Mouse (Mus musculus) myocyte (in vitro differentiated cells): ENCODE results near the gene Pagr1b. TPM values are rescaled to one million over a fixed set of nuclear protein-coding genes. Genes with fewer than 3 reads are reported as not detected.

Source experiments
- H3K27me3 ChIP-seq: one replicate; pipeline ENCODE4 v1.6.1; 2011; ENCODE audit not compliant: control insufficient read depth, insufficient read depth, insufficient read length
- H3K36me3 ChIP-seq: one replicate; pipeline ENCODE4 v1.6.1; 2011; ENCODE audit not compliant: control insufficient read depth, insufficient read depth
- H3K4me2 ChIP-seq: one replicate; pipeline ENCODE4 v1.6.1; 2011; ENCODE audit warnings: low read depth, control low read depth
- H3K4me3 ChIP-seq: one replicate; pipeline ENCODE4 v1.5.1; 2011; ENCODE audit warnings: mild to moderate bottlenecking, control low read depth, moderate library complexity
- H3K79me2 ChIP-seq: one replicate; pipeline ENCODE4 v1.6.1; 2011; ENCODE audit not compliant: control insufficient read depth, insufficient read depth
- H3ac ChIP-seq: one replicate; pipeline ENCODE4 v1.6.1; 2011; ENCODE audit not compliant: control insufficient read depth, insufficient read length
- CEBPB ChIP-seq: IDR thresholded peaks from 2 replicates; pipeline ENCODE4 v1.6.1; 2011; ENCODE audit warnings: mild to moderate bottlenecking, moderate library complexity; ENCODE audit not compliant: poor library complexity, insufficient read depth, severe bottlenecking
- E2F4 ChIP-seq: IDR thresholded peaks from one replicate; pipeline ENCODE4 v1.6.1; 2011; ENCODE audit warnings: mild to moderate bottlenecking, control low read depth, moderate library complexity; ENCODE audit not compliant: insufficient read depth
- MAX ChIP-seq: IDR thresholded peaks from one replicate; pipeline ENCODE4 v1.6.1; 2011; ENCODE audit warnings: low read depth, mild to moderate bottlenecking, control low read depth
- MYOD1 ChIP-seq, 3 experiments: IDR thresholded peaks; one replicate each; pipeline ENCODE4 v1.6.1; 2011; ENCODE audit warnings: control low read depth in 2 of 3, low read depth in 2 of 3, mild to moderate bottlenecking in 2 of 3, moderate library complexity in 1 of 3; ENCODE audit not compliant: insufficient read length in 2 of 3, control insufficient read depth in 1 of 3
- MYOG ChIP-seq, 3 experiments: IDR thresholded peaks; one replicate each; pipeline ENCODE4 v1.6.1; 2011; ENCODE audit warnings: control low read depth in 2 of 3, low read depth in 2 of 3, mild to moderate bottlenecking in 2 of 3; ENCODE audit not compliant: insufficient read length in 2 of 3, control insufficient read depth in 1 of 3, insufficient read depth in 1 of 3
- POLR2A ChIP-seq: IDR thresholded peaks from one replicate; pipeline ENCODE4 v1.6.1; 2011; ENCODE audit warnings: low read depth, mild to moderate bottlenecking, control low read depth, moderate library complexity; ENCODE audit not compliant: insufficient read length
- POLR2AphosphoS2 ChIP-seq: IDR thresholded peaks from one replicate; pipeline ENCODE4 v1.6.1; 2011; ENCODE audit warnings: low read depth, control low read depth; ENCODE audit not compliant: insufficient read length
- REST ChIP-seq: IDR thresholded peaks from one replicate; pipeline ENCODE4 v1.6.1; 2011; ENCODE audit warnings: mild to moderate bottlenecking, control low read depth, moderate library complexity; ENCODE audit not compliant: insufficient read depth, insufficient read length
- SRF ChIP-seq: IDR thresholded peaks from one replicate; pipeline ENCODE4 v1.6.1; 2011; ENCODE audit warnings: low read depth; ENCODE audit not compliant: control insufficient read depth, insufficient read length
- TCF12 ChIP-seq: IDR thresholded peaks from one replicate; pipeline ENCODE4 v1.6.1; 2011; ENCODE audit warnings: mild to moderate bottlenecking, control low read depth; ENCODE audit not compliant: poor library complexity, insufficient read depth, severe bottlenecking
- TCF3 ChIP-seq: IDR thresholded peaks from one replicate; pipeline ENCODE4 v1.6.1; 2011; ENCODE audit warnings: low read depth, control low read depth; ENCODE audit not compliant: insufficient read length
- USF1 ChIP-seq: IDR thresholded peaks from one replicate; pipeline ENCODE4 v1.6.1; 2011; ENCODE audit warnings: low read depth, mild to moderate bottlenecking, control low read depth, moderate library complexity
- polyA plus RNA-seq: library from polyadenylated mRNA; unstranded; fragments of >200 nt; fragmentation: generic; extraction: Trizol; gene quantifications from one replicate; pipeline ENCODE4 v1.2.1, GENCODE M21; 2012; ENCODE audit warnings: missing spikeins

The Pagr1b gene
- polyA plus RNA-seq, 1 experiment = 0.95 TPM

GRCm38 (mm10) chr7:127012374-127012773, 3.9 kb downstream of the Pagr1b start:
- H3K36me3 ChIP-seq = no peaks in the 10 kb centered on the region
- H3K27me3 ChIP-seq = no peaks in the 10 kb centered on the region
- TF ChIP-seq USF1 (no peak), TCF12 (no peak), POLR2AphosphoS2 (no peak), REST (no peak), POLR2A (no peak), MYOD1 (IDR thresholded peaks at IDR 0.05; ENCODE audit: control insufficient read depth in 1 of 3, insufficient read length in 2 of 3, low read depth in 2 of 3) (no peak), CEBPB (no peak), MYOG (IDR thresholded peaks at IDR 0.05; ENCODE audit: control insufficient read depth in 1 of 3, insufficient read depth in 1 of 3, insufficient read length in 2 of 3, low read depth in 2 of 3) (no peak), SRF (no peak)
- H3K4me2 ChIP-seq = no peak overlapping the region
- H3K79me2 ChIP-seq = peaks cover 44% of the 10 kb centered on the region
- H3ac ChIP-seq = no peak overlapping the region
- no peak overlapping the region for H3K4me3 ChIP-seq

- peaks cover 44% of the 10 kb centered on the region for H3K79me2 ChIP-seq
- no peak overlapping the region for H3ac ChIP-seq
- no peaks in the 10 kb centered on the region for H3K36me3 ChIP-seq
- H3K4me3 ChIP-seq = no peak overlapping the region
- no peaks in the 10 kb centered on the region for H3K27me3 ChIP-seq
- TF ChIP-seq MAX (no peak), SRF (no peak), E2F4 (no peak), MYOG (IDR thresholded peaks at IDR 0.05; ENCODE audit: control insufficient read depth in 1 of 3, insufficient read depth in 1 of 3, insufficient read length in 2 of 3, low read depth in 2 of 3) (no peak), POLR2AphosphoS2 (no peak)
- H3K4me2 ChIP-seq = no peak overlapping the region
Measured at GRCm38 (mm10) chr7:127011717-127012116, 4.6 kb downstream of the Pagr1b start.

GRCm38 (mm10) chr7:127011051-127011450, 5.2 kb downstream of the Pagr1b start:
- Histone ChIP-seq H3K36me3 (no peaks in the 10 kb centered on the region), H3K4me2 (no peak overlapping the region), H3ac (no peak overlapping the region), H3K79me2 (peaks cover 44% of the 10 kb centered on the region), H3K4me3 (no peak overlapping the region), H3K27me3 (no peaks in the 10 kb centered on the region)
- TF ChIP-seq REST (no peak), SRF (no peak), POLR2AphosphoS2 (no peak), TCF3 (no peak), USF1 (no peak), CEBPB (no peak), TCF12 (no peak), E2F4 (no peak), MAX (no peak), MYOD1 (IDR thresholded peaks at IDR 0.05; ENCODE audit: control insufficient read depth in 1 of 3, insufficient read length in 2 of 3, low read depth in 2 of 3) (no peak), POLR2A (no peak), MYOG (IDR thresholded peaks at IDR 0.05; ENCODE audit: control insufficient read depth in 1 of 3, insufficient read depth in 1 of 3, insufficient read length in 2 of 3, low read depth in 2 of 3) (no peak)

GRCm38 (mm10) chr7:127009307-127010085, 6.8 kb downstream of the Pagr1b start:
- no peaks in the 10 kb centered on the region for H3K36me3 ChIP-seq
- H3K4me3 ChIP-seq = no peak overlapping the region
- TF ChIP-seq POLR2A (peak; percentile 4), POLR2AphosphoS2 (peak; percentile 6), TCF3 (no peak)
- H3K4me2 ChIP-seq = peak overlapping the region; percentile 69
- H3K79me2 ChIP-seq = peaks cover 35% of the 10 kb centered on the region
- peak overlapping the region; percentile 20 for H3ac ChIP-seq
- no peaks in the 10 kb centered on the region for H3K27me3 ChIP-seq

GRCm38 (mm10) chr7:127008239-127009019, 7.9 kb downstream of the Pagr1b start:
- TF ChIP-seq CEBPB = no peak
- TF ChIP-seq POLR2A = peak; percentile 31
- peak; percentile 23 for TF ChIP-seq POLR2AphosphoS2
- TF ChIP-seq MYOD1 (IDR thresholded peaks at IDR 0.05; ENCODE audit: control insufficient read depth in 1 of 3, insufficient read length in 2 of 3, low read depth in 2 of 3) = peak; percentile 3 to 78 (median 49)
- TF ChIP-seq TCF12 = peak; percentile 41
- TF ChIP-seq USF1 = no peak
- peak in 2 of 3 experiments; percentile 71 to 83 for TF ChIP-seq MYOG (IDR thresholded peaks at IDR 0.05; ENCODE audit: control insufficient read depth in 1 of 3, insufficient read depth in 1 of 3, insufficient read length in 2 of 3, low read depth in 2 of 3)
- no peak for TF ChIP-seq REST
- TF ChIP-seq E2F4 = no peak
- no peak for TF ChIP-seq TCF3
- Histone ChIP-seq H3K36me3 (no peaks in the 10 kb centered on the region), H3K4me3 (no peak overlapping the region), H3K79me2 (peaks cover 25% of the 10 kb centered on the region), H3K4me2 (peak overlapping the region; percentile 69), H3K27me3 (no peaks in the 10 kb centered on the region), H3ac (peak overlapping the region; percentile 20)
